Comparison of ENCODE assay signal across 20 mouse cellular contexts in the genomic region with DNA sequence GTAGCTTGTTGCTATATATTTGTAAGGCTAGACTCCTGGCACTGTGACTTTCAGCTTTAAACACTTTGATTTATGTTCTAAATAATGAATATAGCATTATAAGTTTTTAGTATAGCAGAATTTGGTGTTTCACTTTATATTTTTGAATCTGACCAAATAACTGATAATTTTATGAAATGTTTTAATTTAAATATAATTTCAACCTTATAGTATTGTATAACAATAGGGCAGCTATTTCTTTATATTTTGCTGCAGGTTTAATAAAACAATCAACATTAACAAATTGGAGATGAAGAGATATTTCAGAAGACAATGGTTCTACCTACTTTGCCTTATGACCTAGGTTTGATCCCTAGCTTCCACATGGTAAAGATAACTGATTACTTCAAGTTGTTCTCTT. TPM values are rescaled to one million over a fixed set of nuclear protein-coding genes. Genes with fewer than 3 reads are reported as not detected.
"Had no signal": no experiment of that assay in that cellular context is flagged by ENCODE, and none has a peak within 500 bp of the region (broad histone marks: within the 10 kb centered on the region; RNA-seq: fewer than 3 reads in every experiment).

A gene (plus strand): TSS at position 301 of the 400 bp plus-strand sequence.

- H3K4me1 ChIP-seq: neural tube, embryonic 13.5 days; neural tube, embryonic 15.5 days; stomach, embryonic 15.5 days had no signal

- DNase-seq: retina, postnatal 1 day; right cerebral cortex, adult 18-20 months; right cerebral cortex, postnatal 14 days; right cerebral cortex, postnatal 25 days; right cerebral cortex, postnatal 4 days; spleen, adult 18-20 months; thymus, adult 18-20 months; thymus, adult 2 months; thymus, postnatal 14 days; thymus, postnatal 25 days; thymus, postnatal 36 days; thymus, postnatal 4 days had no signal

- H3K27me3 ChIP-seq: neural tube, embryonic 13.5 days; neural tube, embryonic 15.5 days; stomach, embryonic 15.5 days had no signal

- H3K4me3 ChIP-seq: neural tube, embryonic 13.5 days; neural tube, embryonic 15.5 days; stomach, embryonic 15.5 days had no signal

- H3K36me3 ChIP-seq: neural tube, embryonic 13.5 days; neural tube, embryonic 15.5 days; stomach, embryonic 15.5 days had no signal

- H3K27ac ChIP-seq: neural tube, embryonic 13.5 days; neural tube, embryonic 15.5 days; stomach, embryonic 15.5 days; stomach, postnatal 0 days had no signal

- H3K4me2 ChIP-seq: neural tube, embryonic 13.5 days; neural tube, embryonic 15.5 days; stomach, embryonic 15.5 days had no signal

RNA-seq across cellular contexts. Expression of the gene that starts here (rescaled TPM):
- total RNA-seq: neutrophil, adult 5-6 weeks had no signal
- polyA plus RNA-seq: neural tube, embryonic 13.5 days; neural tube, embryonic 14.5 days; small intestine, adult 2 months; spleen, adult 2 months had no signal
